Mouse (Mus musculus): ENCODE data around the gene Lactbl1. TPM values are rescaled to one million over a fixed set of nuclear protein-coding genes. Genes with fewer than 3 reads are reported as not detected.

The Lactbl1 gene
- polyA plus RNA-seq, 1 experiment from 2014 or later: 0.05 TPM

DNA sequence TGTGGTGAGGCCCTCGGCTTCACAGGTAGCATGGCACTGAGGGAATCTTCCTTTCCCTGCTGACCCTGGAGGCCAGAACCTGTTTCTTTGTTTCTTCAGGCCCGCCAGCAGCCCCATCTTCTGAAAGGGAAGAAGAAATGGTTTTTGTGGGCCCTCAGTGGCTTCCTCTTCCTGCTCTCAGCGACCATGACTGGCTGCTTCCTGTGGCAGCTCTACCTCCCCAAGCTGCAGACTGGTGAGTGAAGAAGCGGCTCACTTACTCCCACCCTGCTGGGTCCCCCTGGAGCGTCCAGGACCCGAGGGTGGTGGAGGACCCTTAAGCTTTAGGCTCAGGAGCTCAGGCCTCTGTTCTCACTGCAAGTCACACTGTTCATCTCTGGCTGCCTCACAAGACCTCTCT is 4.2 kb downstream of the Lactbl1 start:
- Histone ChIP-seq H3K36me3 (ENCODE audit: control insufficient read depth, insufficient read depth, low read length) (no peaks in the 10 kb centered on the region), H3K4me1 (ENCODE audit: control insufficient read depth, insufficient read depth, low read depth, low read length) (no peaks in the 10 kb centered on the region; the same call in 1 of the 2 replicates), H3K4me2 (ENCODE audit: low read length) (no peak overlapping the region), H3K27me3 (replicated peaks; ENCODE audit: control insufficient read depth, insufficient read depth, low read length) (no peaks in the 10 kb centered on the region), H3K9ac (ENCODE audit: low read depth, low read length) (no peak overlapping the region), H3K27ac (ENCODE audit: low read depth, low read length) (no peak overlapping the region), H3K9me3 (ENCODE audit: control insufficient read depth, low read length) (no peaks in the 10 kb centered on the region), H3K4me3 (ENCODE audit: low read length) (no peak overlapping the region)
- 78% methylated on average over 6 of the region's 6 CpGs for WGBS
- ATAC-seq: no peak

GRCm38 (mm10) chr4:136631237-136631994 is 9.0 kb downstream of the Lactbl1 start:
- Histone ChIP-seq H3K27me3 (replicated peaks; ENCODE audit: control insufficient read depth, insufficient read depth, low read length) (no peaks in the 10 kb centered on the region), H3K9ac (ENCODE audit: low read depth, low read length) (no peak overlapping the region), H3K9me3 (ENCODE audit: control insufficient read depth, low read length) (no peaks in the 10 kb centered on the region), H3K4me1 (ENCODE audit: control insufficient read depth, insufficient read depth, low read depth, low read length) (no peaks in the 10 kb centered on the region; the same call in 1 of the 2 replicates), H3K27ac (ENCODE audit: low read depth, low read length) (no peak overlapping the region), H3K36me3 (ENCODE audit: control insufficient read depth, insufficient read depth, low read length) (no peaks in the 10 kb centered on the region), H3K4me3 (ENCODE audit: low read length) (no peak overlapping the region), H3K4me2 (ENCODE audit: low read length) (no peak overlapping the region)
- WGBS: 77% methylated on average over 9 of the region's 11 CpGs
- ATAC-seq: peak; percentile 49; the same call in 1 of the 2 replicates

GRCm38 (mm10) chr4:136635995-136636394 is 13.6 kb downstream of the Lactbl1 start:
- H3K4me3 ChIP-seq (ENCODE audit: low read length): no peak overlapping the region
- H3K9ac ChIP-seq (ENCODE audit: low read depth, low read length): no peak overlapping the region
- H3K4me2 ChIP-seq (ENCODE audit: low read length): no peak overlapping the region
- H3K27me3 ChIP-seq (replicated peaks; ENCODE audit: control insufficient read depth, insufficient read depth, low read length): no peaks in the 10 kb centered on the region
- peaks cover 11% of the 10 kb centered on the region for H3K4me1 ChIP-seq (ENCODE audit: control insufficient read depth, insufficient read depth, low read depth, low read length)
- H3K27ac ChIP-seq (ENCODE audit: low read depth, low read length): no peak overlapping the region
- no peak for ATAC-seq
- H3K9me3 ChIP-seq (ENCODE audit: control insufficient read depth, low read length): no peaks in the 10 kb centered on the region
- H3K36me3 ChIP-seq (ENCODE audit: control insufficient read depth, insufficient read depth, low read length): no peaks in the 10 kb centered on the region

DNA sequence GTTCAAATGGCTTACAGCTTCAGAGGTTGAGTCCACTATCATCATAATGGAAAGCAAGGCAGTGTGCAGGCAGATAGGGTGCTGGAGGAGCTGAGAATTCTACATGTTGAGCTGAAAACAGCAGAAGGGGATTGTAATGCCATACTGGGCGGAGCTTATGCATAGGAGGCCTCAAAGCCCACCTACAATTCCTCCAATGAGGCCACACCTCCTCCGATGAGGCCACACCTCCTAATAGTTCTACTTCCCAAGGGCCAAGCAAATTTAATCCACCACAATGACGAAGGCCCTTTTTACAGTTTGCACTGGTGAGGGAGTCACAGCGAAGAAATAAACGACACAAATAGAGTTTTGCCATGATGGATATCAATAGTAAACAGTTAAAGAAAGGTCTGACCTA is 14.1 kb downstream of the Lactbl1 start:
- Histone ChIP-seq H3K9me3 (ENCODE audit: control insufficient read depth, low read length) (no peaks in the 10 kb centered on the region), H3K9ac (ENCODE audit: low read depth, low read length) (no peak overlapping the region), H3K27me3 (replicated peaks; ENCODE audit: control insufficient read depth, insufficient read depth, low read length) (no peaks in the 10 kb centered on the region), H3K27ac (ENCODE audit: low read depth, low read length) (no peak overlapping the region), H3K4me1 (ENCODE audit: control insufficient read depth, insufficient read depth, low read depth, low read length) (peaks cover 11% of the 10 kb centered on the region), H3K4me2 (ENCODE audit: low read length) (no peak overlapping the region), H3K36me3 (ENCODE audit: control insufficient read depth, insufficient read depth, low read length) (no peaks in the 10 kb centered on the region), H3K4me3 (ENCODE audit: low read length) (no peak overlapping the region)
- ATAC-seq: no peak
- 60% methylated on average over 5 of the region's 5 CpGs for WGBS

DNA sequence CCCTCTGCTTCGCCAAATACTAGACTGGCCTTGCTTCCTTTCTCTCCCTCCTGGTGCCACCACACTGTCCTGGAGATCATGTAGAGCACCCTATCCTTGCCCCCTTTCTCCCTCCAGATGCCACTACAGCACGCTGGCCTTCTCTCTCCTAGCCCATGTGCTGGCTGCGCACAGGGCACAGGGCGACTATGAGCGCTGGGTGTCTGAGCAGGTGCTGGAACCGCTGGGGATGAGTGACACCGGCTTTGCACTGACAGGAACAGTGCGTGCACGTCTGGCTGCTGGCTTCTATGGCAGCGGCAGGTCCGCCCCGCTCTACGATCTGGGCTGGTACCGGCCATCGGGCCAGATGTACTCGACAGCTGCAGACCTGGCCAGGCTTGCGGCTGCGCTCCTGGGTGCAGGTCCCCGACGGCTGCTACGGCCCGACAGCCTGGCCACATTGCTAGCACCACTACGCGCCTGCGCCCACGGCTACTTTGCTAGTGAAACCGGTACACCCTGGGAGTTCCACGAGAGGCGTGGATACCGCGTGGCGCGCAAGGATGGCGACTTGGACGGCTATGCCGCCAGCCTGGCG is 14.7 kb downstream of the Lactbl1 start:
- no peaks in the 10 kb centered on the region for H3K27me3 ChIP-seq (replicated peaks; ENCODE audit: control insufficient read depth, insufficient read depth, low read length)
- H3K4me1 ChIP-seq (ENCODE audit: control insufficient read depth, insufficient read depth, low read depth, low read length): peaks cover 11% of the 10 kb centered on the region
- H3K9ac ChIP-seq (ENCODE audit: low read depth, low read length): peak overlapping the region; percentile 60
- peak overlapping the region; percentile 69 for H3K4me2 ChIP-seq (ENCODE audit: low read length)
- H3K27ac ChIP-seq (ENCODE audit: low read depth, low read length): peak overlapping the region; percentile 65
- H3K4me3 ChIP-seq (ENCODE audit: low read length): peak overlapping the region; percentile 47
- H3K36me3 ChIP-seq (ENCODE audit: control insufficient read depth, insufficient read depth, low read length): no peaks in the 10 kb centered on the region
- ATAC-seq: peak; percentile 71
- 16% methylated on average over 37 of the region's 37 CpGs for WGBS
- H3K9me3 ChIP-seq (ENCODE audit: control insufficient read depth, low read length): no peaks in the 10 kb centered on the region

DNA sequence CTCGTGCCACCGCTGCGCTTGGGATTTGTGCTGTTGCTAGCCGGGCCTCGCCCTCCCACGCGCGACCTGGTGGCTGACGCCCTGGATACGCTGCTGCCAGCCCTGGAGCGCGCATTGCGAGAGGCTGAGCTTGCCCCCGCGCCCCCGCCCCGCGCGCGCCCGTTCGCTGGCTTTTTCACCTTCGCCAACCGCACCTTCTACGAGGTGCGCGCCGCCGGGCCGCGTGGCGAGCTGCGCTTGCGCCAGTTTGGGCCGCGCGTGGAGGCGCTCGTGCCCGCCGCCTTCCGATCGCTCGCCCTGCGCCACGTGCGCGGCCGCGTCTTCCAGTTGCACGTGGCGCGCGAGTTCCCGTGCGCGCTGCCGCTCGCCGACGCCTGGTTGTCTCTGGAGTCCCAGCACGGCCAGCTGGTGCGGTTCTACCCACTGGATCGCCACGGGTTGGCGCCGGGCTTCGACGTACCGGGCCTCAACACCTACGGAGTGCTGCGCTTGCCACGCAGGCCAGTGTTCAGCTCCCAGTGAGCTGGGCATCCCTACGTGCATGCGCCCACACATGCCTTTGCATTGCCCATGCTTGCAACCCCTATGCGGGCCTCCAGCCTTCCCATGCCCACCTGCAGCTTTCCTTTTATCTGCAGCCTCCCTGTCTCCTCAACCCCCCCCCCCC is 15.3 kb downstream of the Lactbl1 start:
- H3K27ac ChIP-seq (ENCODE audit: low read depth, low read length): peak overlapping the region; percentile 65
- H3K36me3 ChIP-seq (ENCODE audit: control insufficient read depth, insufficient read depth, low read length): no peaks in the 10 kb centered on the region
- H3K9me3 ChIP-seq (ENCODE audit: control insufficient read depth, low read length): no peaks in the 10 kb centered on the region
- peak overlapping the region; percentile 60 for H3K9ac ChIP-seq (ENCODE audit: low read depth, low read length)
- H3K27me3 ChIP-seq (replicated peaks; ENCODE audit: control insufficient read depth, insufficient read depth, low read length): no peaks in the 10 kb centered on the region
- WGBS: 2% methylated on average over 70 of the region's 76 CpGs
- peak overlapping the region; percentile 47 for H3K4me3 ChIP-seq (ENCODE audit: low read length)
- H3K4me1 ChIP-seq (ENCODE audit: control insufficient read depth, insufficient read depth, low read depth, low read length): peaks cover 11% of the 10 kb centered on the region
- H3K4me2 ChIP-seq (ENCODE audit: low read length): peak overlapping the region; percentile 69
- ATAC-seq: peak; percentile 80

DNA sequence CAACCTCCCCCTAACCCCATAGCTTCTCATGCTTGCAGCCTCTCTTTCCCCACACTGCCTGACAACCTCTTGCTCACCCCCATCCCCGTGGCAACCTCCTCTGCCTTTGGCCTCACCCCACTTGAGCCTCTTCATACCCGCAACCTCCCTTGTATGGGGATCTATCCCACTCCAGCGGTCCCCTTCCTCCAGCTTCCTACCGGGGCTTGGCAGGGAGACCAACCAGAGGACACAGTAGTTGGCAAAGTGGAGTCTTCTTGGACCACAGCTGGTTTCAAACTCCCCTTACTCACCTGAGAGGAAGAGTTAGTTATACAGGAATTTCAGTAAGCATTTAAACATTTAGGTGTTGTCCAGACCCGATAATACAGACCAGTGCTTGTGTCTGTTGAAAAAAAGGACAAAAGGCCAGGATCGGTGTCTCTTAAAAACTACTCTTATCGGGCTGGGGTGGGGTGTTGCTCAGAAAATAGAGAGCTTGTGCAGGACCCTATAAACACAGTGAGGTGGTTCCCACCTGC is 15.9 kb downstream of the Lactbl1 start:
- Histone ChIP-seq H3K36me3 (ENCODE audit: control insufficient read depth, insufficient read depth, low read length) (no peaks in the 10 kb centered on the region), H3K4me2 (ENCODE audit: low read length) (peak overlapping the region; percentile 69), H3K4me3 (ENCODE audit: low read length) (peak overlapping the region; percentile 47), H3K27ac (ENCODE audit: low read depth, low read length) (no peak overlapping the region), H3K9ac (ENCODE audit: low read depth, low read length) (peak overlapping the region; percentile 60), H3K9me3 (ENCODE audit: control insufficient read depth, low read length) (no peaks in the 10 kb centered on the region), H3K27me3 (replicated peaks; ENCODE audit: control insufficient read depth, insufficient read depth, low read length) (no peaks in the 10 kb centered on the region), H3K4me1 (ENCODE audit: control insufficient read depth, insufficient read depth, low read depth, low read length) (peaks cover 11% of the 10 kb centered on the region)
- ATAC-seq: peak; percentile 19
- WGBS: 29% methylated on average over 7 of the region's 7 CpGs

GRCm38 (mm10) chr4:136638890-136639289 is 16.5 kb downstream of the Lactbl1 start:
- WGBS: 9% methylated on average over 10 of the region's 10 CpGs
- no peaks in the 10 kb centered on the region for H3K27me3 ChIP-seq (replicated peaks; ENCODE audit: control insufficient read depth, insufficient read depth, low read length)
- H3K4me2 ChIP-seq (ENCODE audit: low read length): peak overlapping the region; percentile 25
- peak overlapping the region; percentile 1; the same call in 1 of the 2 replicates for H3K9ac ChIP-seq (ENCODE audit: low read depth, low read length)
- no peaks in the 10 kb centered on the region for H3K36me3 ChIP-seq (ENCODE audit: control insufficient read depth, insufficient read depth, low read length)
- H3K4me3 ChIP-seq (ENCODE audit: low read length): peak overlapping the region; percentile 15; the same call in 1 of the 2 replicates
- peak; percentile 35; the same call in 1 of the 2 replicates for ATAC-seq
- no peaks in the 10 kb centered on the region for H3K9me3 ChIP-seq (ENCODE audit: control insufficient read depth, low read length)
- H3K27ac ChIP-seq (ENCODE audit: low read depth, low read length): 0 out of 2 replicates have a peak overlapping the region, but pooled peaks have one; percentile 4
- peaks cover 11% of the 10 kb centered on the region for H3K4me1 ChIP-seq (ENCODE audit: control insufficient read depth, insufficient read depth, low read depth, low read length)

Measured in hindbrain, embryonic 16.5 days (tissue).